12 mouse cellular contexts compared by ENCODE assay signal in genomic region chr10:84584451-84585293, GRCm38 (mm10). TPM values are rescaled to one million over a fixed set of nuclear protein-coding genes. Genes with fewer than 3 reads are reported as not detected.
DNase-seq lines count a peak whose midpoint lies in the region; ATAC-seq lines count a peak whose summit lies in the region.
"Had no signal": no experiment of that assay in that cellular context is flagged by ENCODE, and none has a peak within 500 bp of the region (broad histone marks: within the 10 kb centered on the region; RNA-seq: fewer than 3 reads in every experiment).

No protein-coding gene starts in this region.

- H3K36me3 ChIP-seq in stomach, embryonic 15.5 days, result no peaks in the 10 kb centered on the region
- peaks cover 5% of the 10 kb centered on the region for H3K36me3 ChIP-seq in forebrain, embryonic 16.5 days (ENCODE audit: control insufficient read depth, insufficient read depth)
- H3K36me3 ChIP-seq: embryonic facial prominence, embryonic 13.5 days had no signal

- no peak overlapping the region for H3K4me2 ChIP-seq in stomach, embryonic 15.5 days
- no peak overlapping the region for H3K4me2 ChIP-seq in forebrain, embryonic 16.5 days (ENCODE audit: low read length)
- H3K4me2 ChIP-seq: embryonic facial prominence, embryonic 13.5 days had no signal

- no peaks in the 10 kb centered on the region for H3K4me1 ChIP-seq in stomach, embryonic 15.5 days
- no peaks in the 10 kb centered on the region for H3K4me1 ChIP-seq in forebrain, embryonic 16.5 days (replicated peaks; ENCODE audit: control insufficient read depth, insufficient read depth, low read length)
- H3K4me1 ChIP-seq: embryonic facial prominence, embryonic 13.5 days had no signal

- peak; percentile 9 for DNase-seq in CD4-positive, CD25-positive, alpha-beta regulatory T cell, adult 2 months (ENCODE audit: low read depth, low spot score)
- DNase-seq in lung, postnatal 14 days, result peak; percentile 14
- no peak for DNase-seq in lung, adult 18-20 months
- DNase-seq in fibroblast of lung, adult 2 months (ENCODE audit: low read depth), result peak; percentile 36
- no peak for DNase-seq in testis, postnatal 14 days (ENCODE audit: low spot score)
- DNase-seq: cerebellum, adult 2 months; right cerebral cortex, postnatal 14 days had no signal

- H3K4me3 ChIP-seq in stomach, embryonic 15.5 days (replicated peaks), result no peak overlapping the region
- H3K4me3 ChIP-seq in forebrain, embryonic 16.5 days (replicated peaks; ENCODE audit: low read length), result no peak overlapping the region
- H3K4me3 ChIP-seq: embryonic facial prominence, embryonic 13.5 days had no signal

- H3K9ac ChIP-seq in stomach, embryonic 15.5 days, result no peak overlapping the region
- no peak overlapping the region for H3K9ac ChIP-seq in forebrain, embryonic 16.5 days (replicated peaks; ENCODE audit: low read depth, low read length)
- H3K9ac ChIP-seq: embryonic facial prominence, embryonic 13.5 days had no signal

- no peaks in the 10 kb centered on the region for H3K9me3 ChIP-seq in stomach, embryonic 15.5 days
- no peaks in the 10 kb centered on the region for H3K9me3 ChIP-seq in forebrain, embryonic 16.5 days (ENCODE audit: control insufficient read depth, low read length)
- H3K9me3 ChIP-seq: embryonic facial prominence, embryonic 13.5 days had no signal

- no peak overlapping the region for H3K27ac ChIP-seq in stomach, embryonic 15.5 days
- no peak overlapping the region for H3K27ac ChIP-seq in forebrain, embryonic 16.5 days (ENCODE audit: low read length)
- H3K27ac ChIP-seq: embryonic facial prominence, embryonic 13.5 days; macrophage had no signal

- 61% methylated on average over 11 of the region's 11 CpGs for WGBS in stomach, embryonic 15.5 days
- WGBS in forebrain, embryonic 16.5 days, result 75% methylated on average over 11 of the region's 11 CpGs

- H3K27me3 ChIP-seq in stomach, embryonic 15.5 days (replicated peaks), result no peaks in the 10 kb centered on the region
- no peaks in the 10 kb centered on the region for H3K27me3 ChIP-seq in forebrain, embryonic 16.5 days (replicated peaks; ENCODE audit: control insufficient read depth, insufficient read depth, low read length)
- H3K27me3 ChIP-seq: embryonic facial prominence, embryonic 13.5 days had no signal

- ATAC-seq in CD4-positive, CD25-positive, alpha-beta regulatory T cell, adult 4 months, result no peak
- ATAC-seq in stomach, embryonic 15.5 days (ENCODE audit: insufficient read depth, low FRiP score, low read depth), result 0 out of 2 replicates have a peak, but pooled peaks have one; percentile 14
- no peak for ATAC-seq in forebrain, embryonic 16.5 days

RNA-seq across cellular contexts. Expression of gene Tcp11l2, which starts 8.2 kb away (rescaled TPM):
- 100 to 1,000 TPM; 235 to 261 TPM for polyA plus RNA-seq in CD4-positive, CD25-positive, alpha-beta regulatory T cell, adult 4 months (2017; shearing (Covaris generic))
- 16.0 and 19.7 TPM in 2 replicates for polyA plus RNA-seq in stomach, embryonic 15.5 days (2015; fragmentation: Nextera tagmentation; extraction: Ambion mirVana)
- 36.6 and 44.6 TPM in 2 replicates for polyA plus RNA-seq in forebrain, embryonic 16.5 days (2015; fragmentation: Nextera tagmentation; extraction: Ambion mirVana)

RNA-seq across cellular contexts. Expression of gene Polr3b, which starts 37.4 kb away (rescaled TPM):
- polyA plus RNA-seq in CD4-positive, CD25-positive, alpha-beta regulatory T cell, adult 4 months (2017; shearing (Covaris generic)), result 10 to 100 TPM; 21.8 to 28.6 TPM
- polyA plus RNA-seq in stomach, embryonic 15.5 days (2015; fragmentation: Nextera tagmentation; extraction: Ambion mirVana), result 10.8 and 12.6 TPM in 2 replicates
- 15.7 and 16.7 TPM in 2 replicates for polyA plus RNA-seq in forebrain, embryonic 16.5 days (2015; fragmentation: Nextera tagmentation; extraction: Ambion mirVana)

RNA-seq across cellular contexts. Expression of gene Ckap4, which starts 50.8 kb away (rescaled TPM):
- under 1 TPM; 0.20 to 0.23 TPM for polyA plus RNA-seq in CD4-positive, CD25-positive, alpha-beta regulatory T cell, adult 4 months (2017; shearing (Covaris generic))
- 81.8 and 89.3 TPM in 2 replicates for polyA plus RNA-seq in stomach, embryonic 15.5 days (2015; fragmentation: Nextera tagmentation; extraction: Ambion mirVana)
- polyA plus RNA-seq in forebrain, embryonic 16.5 days (2015; fragmentation: Nextera tagmentation; extraction: Ambion mirVana), result 37.5 and 38.0 TPM in 2 replicates

Comparison
In these comparisons a context has a peak if more than half of its experiments do, and no peak if none do; other contexts are left out.
1. DNase-seq: peak in CD4-positive, CD25-positive, alpha-beta regulatory T cell, adult 2 months (single experiment), lung, postnatal 14 days (single experiment) and fibroblast of lung, adult 2 months (single experiment); none in lung, adult 18-20 months (0 of 2) and testis, postnatal 14 days (single experiment).
2. RNA of gene Ckap4, which starts 50.8 kb away (polyA plus RNA-seq): 81.8 to 89.3 TPM in stomach, embryonic 15.5 days and 37.5 to 38.0 TPM in forebrain, embryonic 16.5 days; 0.20 to 0.23 TPM in CD4-positive, CD25-positive, alpha-beta regulatory T cell, adult 4 months; every median in the first group is over 10 times any median in the second.